Mouse (Mus musculus): Measurements from ENCODE around the gene Slc13a3. TPM values are rescaled to one million over a fixed set of nuclear protein-coding genes. Genes with fewer than 3 reads are reported as not detected.
"Not testable (repeated sequence)": the region's sequence is repeated elsewhere in the genome, so short reads cannot be mapped to it uniquely, and the experiment has no call there.

Slc13a3 gene
- polyA plus RNA-seq (2016; fragmentation: Nextera tagmentation; extraction: Ambion mirVana): 3.6 and 3.8 TPM in 2 replicates

DNA sequence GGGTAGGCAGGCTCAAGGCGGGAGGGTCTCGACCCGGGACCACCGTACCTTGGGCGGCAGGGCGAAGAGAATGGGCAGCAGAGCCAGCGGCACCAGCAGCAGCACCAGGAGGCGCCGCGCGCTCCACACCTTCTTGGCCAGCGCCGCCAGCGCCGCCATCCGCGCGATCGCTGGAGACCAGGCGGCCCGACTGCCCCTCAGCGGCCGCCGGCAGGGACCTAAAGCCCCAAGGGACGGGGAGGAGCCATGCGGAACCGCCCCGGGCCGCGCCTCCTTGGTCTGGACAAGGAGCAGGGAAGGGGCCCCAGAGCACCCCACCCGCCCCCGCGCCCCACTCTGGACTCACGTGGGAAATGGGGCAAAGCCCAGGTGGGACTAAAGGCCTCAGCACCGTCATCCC lies at the start of gene Slc13a3:
TSS of gene Slc13a3 (minus strand) at position 228 of the 400 bp plus-strand sequence.
- Histone ChIP-seq H3K9ac (no peak within 1 kb of the TSS), H3K36me3 (no peaks in the 10 kb centered on the region), H3K9me3 (replicated peaks) (no peaks in the 10 kb centered on the region), H3K4me2 (peak within 1 kb of the TSS; percentile 48), H3K4me1 (peaks cover 5% of the 10 kb centered on the region; the same call in 1 of the 2 replicates), H3K27me3 (replicated peaks) (peaks cover 48% of the 10 kb centered on the region), H3K27ac (no peak within 1 kb of the TSS), H3K4me3 (peak within 1 kb of the TSS; percentile 26)
- 3% methylated on average over 35 of the region's 35 CpGs for WGBS (ENCODE audit: insufficient replicate concordance)
- no peak for ATAC-seq

DNA sequence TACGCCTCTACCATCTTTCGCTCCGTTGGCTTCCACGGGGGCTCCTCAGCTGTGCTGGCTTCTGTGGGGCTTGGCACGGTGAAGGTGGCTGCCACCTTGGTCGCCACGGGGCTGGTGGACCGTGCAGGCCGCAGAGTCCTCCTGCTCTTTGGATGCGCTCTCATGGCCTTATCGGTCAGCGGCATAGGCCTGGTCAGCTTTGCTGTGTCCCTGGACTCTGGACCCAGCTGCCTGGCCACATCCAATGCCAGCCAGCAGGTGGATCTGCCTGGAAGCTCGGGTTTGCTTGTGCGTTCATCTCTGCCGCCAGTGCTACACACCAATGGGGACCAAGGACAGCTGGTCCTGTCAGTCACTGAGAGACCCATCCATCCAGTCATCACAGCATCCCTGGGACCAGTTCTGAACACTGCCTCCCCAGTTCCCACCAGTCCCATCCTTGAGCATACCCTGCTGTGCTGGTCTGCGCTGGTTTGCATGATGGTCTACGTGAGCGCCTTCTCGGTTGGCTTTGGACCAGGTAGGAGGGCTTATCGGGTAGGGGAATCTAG lies 42.2 kb upstream of the Slc13a3 start:
- no peak for ATAC-seq

DNA sequence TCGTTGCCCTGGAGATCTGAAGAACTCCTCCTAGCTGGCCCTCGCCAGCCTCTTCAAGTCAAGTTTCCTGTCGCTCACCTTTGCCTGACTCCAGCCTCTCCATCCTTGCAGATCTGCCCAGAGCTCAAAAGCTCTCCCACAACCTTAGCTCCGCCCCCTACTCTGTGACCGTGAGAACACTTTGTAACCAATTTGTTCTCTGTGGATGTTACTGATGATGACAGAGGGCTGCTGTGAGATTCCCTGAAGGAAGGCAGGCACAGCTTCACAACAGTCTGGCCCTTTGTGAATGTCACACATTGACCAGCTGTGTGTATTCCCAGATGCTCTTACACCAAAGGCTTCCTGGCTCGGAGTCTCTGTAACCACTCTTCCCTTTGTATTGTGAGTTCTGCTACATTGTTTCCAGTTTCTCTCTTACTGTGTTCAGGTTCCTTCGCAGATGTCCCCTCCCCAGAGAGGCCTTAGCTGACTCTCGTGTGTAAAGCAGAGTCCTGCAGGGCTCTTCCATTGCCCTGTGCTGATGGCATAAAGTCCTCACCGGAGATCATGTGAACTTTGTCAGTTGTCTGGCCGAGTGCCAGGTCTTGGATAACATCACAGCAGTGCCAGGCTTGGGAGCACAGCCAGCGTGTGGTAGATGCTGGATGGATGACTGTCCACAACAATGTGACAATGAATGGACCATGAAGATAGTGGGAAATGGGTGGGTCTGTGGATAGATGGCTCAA lies 40.0 kb upstream of the Slc13a3 start:
- H3K4me1 ChIP-seq: no peaks in the 10 kb centered on the region
- H3K36me3 ChIP-seq: no peaks in the 10 kb centered on the region
- no peak overlapping the region for H3K4me3 ChIP-seq
- no peaks in the 10 kb centered on the region for H3K9me3 ChIP-seq (replicated peaks)
- H3K27me3 ChIP-seq (replicated peaks): 0 out of 2 replicates have a peak, but pooled peaks cover 12% of the 10 kb centered on the region
- no peak overlapping the region for H3K27ac ChIP-seq
- ATAC-seq: no peak
- H3K9ac ChIP-seq: no peak overlapping the region
- 36% methylated on average over 11 of the region's 11 CpGs for WGBS (ENCODE audit: insufficient replicate concordance)
- no peak overlapping the region for H3K4me2 ChIP-seq

More for the DNA sequence above, 42.2 kb upstream of the Slc13a3 start:
- no peak overlapping the region for H3K27ac ChIP-seq
- H3K4me3 ChIP-seq: no peak overlapping the region
- no peaks in the 10 kb centered on the region for H3K36me3 ChIP-seq
- no peak overlapping the region for H3K4me2 ChIP-seq
- 0 out of 2 replicates have a peak, but pooled peaks cover 4% of the 10 kb centered on the region for H3K27me3 ChIP-seq (replicated peaks)
- H3K4me1 ChIP-seq: no peaks in the 10 kb centered on the region
- no peak overlapping the region for H3K9ac ChIP-seq
- WGBS (ENCODE audit: insufficient replicate concordance): 81% methylated on average over 20 of the region's 20 CpGs
- H3K9me3 ChIP-seq (replicated peaks): no peaks in the 10 kb centered on the region

DNA sequence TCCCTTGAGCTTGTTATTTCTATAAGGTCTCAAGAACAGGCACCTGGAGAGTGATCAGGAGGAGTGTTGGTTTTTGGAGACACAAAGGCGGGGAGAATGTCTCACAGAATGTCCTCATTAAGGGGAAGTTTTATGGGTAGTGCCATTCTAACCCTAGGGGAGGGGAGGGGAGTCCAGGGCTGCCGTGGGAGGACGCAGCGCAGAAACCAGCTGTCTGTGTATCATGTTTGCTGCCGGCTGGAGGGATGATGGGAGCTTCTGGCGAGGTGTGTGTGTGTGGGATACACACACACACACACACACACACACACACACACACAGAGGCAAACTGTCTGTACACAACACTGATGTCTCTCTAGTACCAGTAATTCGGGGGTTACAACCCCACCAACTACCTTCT lies 39.4 kb upstream of the Slc13a3 start:
- no peak overlapping the region for H3K4me3 ChIP-seq
- ATAC-seq: no peak
- H3K27me3 ChIP-seq (replicated peaks): 0 out of 2 replicates have a peak, but pooled peaks cover 12% of the 10 kb centered on the region
- no peaks in the 10 kb centered on the region for H3K9me3 ChIP-seq (replicated peaks)
- no peak overlapping the region for H3K9ac ChIP-seq
- no peak overlapping the region for H3K4me2 ChIP-seq
- no peaks in the 10 kb centered on the region for H3K4me1 ChIP-seq
- H3K27ac ChIP-seq: no peak overlapping the region
- H3K36me3 ChIP-seq: no peaks in the 10 kb centered on the region
- 52% methylated on average over 7 of the region's 7 CpGs for WGBS (ENCODE audit: insufficient replicate concordance)

DNA sequence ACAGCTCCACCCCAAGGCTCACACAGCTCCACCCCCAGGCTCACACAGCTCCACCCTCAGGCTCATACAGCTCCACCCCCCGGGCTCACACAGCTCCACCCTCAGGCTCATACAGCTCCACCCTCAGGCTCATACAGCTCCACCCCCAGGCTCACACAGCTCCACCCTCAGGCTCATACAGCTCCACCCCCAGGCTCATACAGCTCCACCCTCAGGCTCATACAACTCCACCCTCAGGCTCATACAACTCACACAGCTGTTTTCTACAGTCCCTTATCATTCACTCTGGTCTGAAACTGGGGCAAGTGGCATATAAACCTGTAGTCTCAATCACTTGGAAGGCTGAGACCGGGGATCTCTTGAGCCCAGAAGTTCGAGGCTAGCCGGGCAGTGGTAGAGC lies 38.5 kb upstream of the Slc13a3 start:
- not testable (repeated sequence) for H3K4me2 ChIP-seq
- WGBS (ENCODE audit: insufficient replicate concordance): 61% methylated on average over 4 of the region's 4 CpGs
- 0 out of 2 replicates have a peak, but pooled peaks cover 12% of the 10 kb centered on the region for H3K27me3 ChIP-seq (replicated peaks)

DNA sequence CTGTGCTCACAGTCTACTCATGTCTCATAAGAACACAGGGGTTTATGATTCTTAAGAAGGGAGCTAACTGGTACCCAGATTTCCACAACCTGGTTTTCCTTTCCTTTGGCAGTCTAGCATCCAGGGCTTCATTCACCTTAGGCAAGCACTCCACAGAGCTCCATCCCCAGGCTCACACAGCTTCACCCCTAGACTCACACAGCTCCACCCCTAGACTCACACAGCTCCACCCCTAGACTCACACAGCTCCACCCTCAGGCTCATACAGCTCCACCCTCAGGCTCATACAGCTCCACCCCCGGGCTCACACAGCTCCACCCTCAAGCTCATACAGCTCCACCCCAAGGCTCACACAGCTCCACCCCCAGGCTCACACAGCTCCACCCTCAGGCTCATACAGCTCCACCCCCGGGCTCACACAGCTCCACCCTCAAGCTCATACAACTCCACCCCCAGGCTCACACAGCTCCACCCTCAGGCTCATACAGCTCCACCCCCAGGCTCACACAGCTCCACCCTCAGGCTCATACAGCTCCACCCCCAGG lies 38.0 kb upstream of the Slc13a3 start:
- H3K4me3 ChIP-seq; H3K4me2 ChIP-seq; H3K36me3 ChIP-seq; H3K27ac ChIP-seq; H3K9me3 ChIP-seq (replicated peaks); H3K4me1 ChIP-seq; ATAC-seq; H3K9ac ChIP-seq: not testable (repeated sequence)
- WGBS (ENCODE audit: insufficient replicate concordance): 61% methylated on average over 2 of the region's 2 CpGs
- H3K27me3 ChIP-seq (replicated peaks): peaks cover 13% of the 10 kb centered on the region; the same call in 1 of the 2 replicates

More for the DNA sequence above, 38.5 kb upstream of the Slc13a3 start:
- not testable (repeated sequence) for H3K4me1 ChIP-seq; H3K4me3 ChIP-seq; H3K9ac ChIP-seq; H3K9me3 ChIP-seq (replicated peaks); H3K27ac ChIP-seq; H3K36me3 ChIP-seq; ATAC-seq

DNA sequence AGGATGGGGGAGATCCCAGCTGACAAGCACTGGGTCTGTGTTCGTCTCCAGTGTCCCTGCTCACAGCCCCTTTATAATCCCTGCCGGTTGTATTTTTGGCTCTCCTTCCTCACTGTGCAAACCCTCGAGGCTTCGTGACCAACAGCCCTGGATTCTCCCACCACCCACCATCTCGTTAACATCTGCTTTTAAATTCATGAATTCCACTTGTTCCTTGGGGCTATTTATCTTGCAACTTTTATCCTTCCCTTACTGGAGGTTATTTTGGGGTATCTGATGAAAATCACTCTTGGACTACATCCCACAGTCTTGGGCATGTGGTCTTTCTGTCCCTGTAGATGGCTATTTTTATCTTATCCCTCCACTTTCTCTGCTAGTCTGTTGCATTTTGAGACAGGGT lies 37.4 kb upstream of the Slc13a3 start:
- no peaks in the 10 kb centered on the region for H3K36me3 ChIP-seq
- no peak overlapping the region for H3K4me3 ChIP-seq
- peaks cover 19% of the 10 kb centered on the region for H3K27me3 ChIP-seq (replicated peaks)
- H3K27ac ChIP-seq: no peak overlapping the region
- no peak overlapping the region for H3K9ac ChIP-seq
- ATAC-seq: no peak
- no peaks in the 10 kb centered on the region for H3K9me3 ChIP-seq (replicated peaks)
- no peak overlapping the region for H3K4me2 ChIP-seq
- 69% methylated on average over 5 of the region's 5 CpGs for WGBS (ENCODE audit: insufficient replicate concordance)
- H3K4me1 ChIP-seq: no peaks in the 10 kb centered on the region

DNA sequence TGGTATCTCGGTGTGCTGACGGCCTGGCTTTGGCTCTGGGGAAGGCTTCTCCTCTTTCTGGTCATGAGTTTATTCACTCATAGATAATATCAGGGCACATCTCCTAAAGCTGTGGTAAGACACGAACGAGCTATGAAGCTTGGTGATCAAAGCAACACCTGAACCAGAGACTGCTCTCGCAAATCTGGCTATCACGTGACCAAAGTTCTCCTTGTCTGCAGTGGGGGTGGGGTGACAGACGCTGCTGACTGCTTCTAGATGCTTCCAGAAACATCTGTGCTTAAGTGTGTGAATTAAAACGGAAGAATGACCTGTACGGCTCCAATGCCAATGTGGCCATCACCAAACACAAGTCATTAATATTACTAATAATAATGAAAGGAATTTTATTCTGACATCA lies 36.7 kb upstream of the Slc13a3 start:
- WGBS (ENCODE audit: insufficient replicate concordance): 45% methylated on average over 9 of the region's 9 CpGs
- Histone ChIP-seq H3K36me3 (no peaks in the 10 kb centered on the region), H3K9me3 (replicated peaks) (no peaks in the 10 kb centered on the region), H3K9ac (no peak overlapping the region), H3K27ac (no peak overlapping the region), H3K4me3 (no peak overlapping the region), H3K4me2 (no peak overlapping the region), H3K4me1 (no peaks in the 10 kb centered on the region), H3K27me3 (replicated peaks) (peaks cover 25% of the 10 kb centered on the region)
- ATAC-seq: no peak

DNA sequence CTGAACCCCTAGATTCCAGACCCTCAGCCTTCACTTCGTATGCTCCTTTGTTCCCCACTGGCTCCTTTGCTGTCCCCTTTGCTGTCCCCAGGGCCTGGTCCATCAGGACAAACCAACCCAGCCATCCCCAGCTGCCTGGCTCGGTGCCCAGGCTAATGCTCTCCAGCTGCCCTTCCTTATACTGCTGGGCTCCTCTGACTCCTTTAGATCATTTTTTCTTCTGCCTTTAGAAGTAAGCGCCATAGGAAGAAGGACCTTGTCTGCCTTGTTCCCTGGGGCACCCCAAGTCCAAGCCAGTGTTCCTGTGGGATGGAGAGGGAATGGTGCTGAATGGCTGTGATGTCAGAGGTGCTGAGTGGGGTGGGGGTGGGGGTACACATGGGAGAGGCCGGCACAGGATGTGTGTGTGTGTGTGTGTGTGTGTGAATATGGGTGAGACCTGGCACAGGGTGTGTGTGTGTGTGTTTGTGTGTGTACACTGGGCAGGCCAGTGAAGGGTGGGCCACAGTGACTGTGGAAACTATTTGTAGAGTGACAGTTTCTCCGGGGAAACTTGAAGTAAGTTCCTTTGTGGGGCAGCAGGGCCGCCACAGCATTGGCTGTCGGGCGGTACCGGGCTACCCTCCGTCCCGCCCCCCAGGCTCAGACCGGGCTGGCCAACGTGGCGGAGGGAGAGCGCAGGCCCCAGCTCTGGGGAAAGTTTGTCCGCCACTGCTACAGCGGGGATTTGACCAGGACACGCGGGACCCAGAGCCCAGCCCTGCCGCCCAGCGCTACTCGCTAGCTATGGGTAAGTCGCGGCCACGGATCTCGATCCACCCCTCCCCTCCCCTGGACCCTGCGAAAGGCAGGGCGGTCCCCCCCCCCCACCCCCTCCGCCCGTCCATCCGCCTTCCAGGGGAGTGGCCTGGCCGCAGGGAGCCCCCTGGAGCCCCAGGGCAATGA lies 30.5 kb upstream of the Slc13a3 start, which contains the start of gene Slc2a10:
TSS of gene Slc2a10 (plus strand) at position 529 of the 945 bp plus-strand sequence.
- Histone ChIP-seq H3K4me2 (peak within 1 kb of the TSS; percentile 62), H3K9me3 (replicated peaks) (no peaks in the 10 kb centered on the region), H3K36me3 (no peaks in the 10 kb centered on the region), H3K4me1 (no peaks in the 10 kb centered on the region), H3K27me3 (replicated peaks) (peaks cover 50% of the 10 kb centered on the region), H3K27ac (no peak within 1 kb of the TSS), H3K9ac (peak within 1 kb of the TSS; percentile 27; the same call in 1 of the 2 replicates), H3K4me3 (peak within 1 kb of the TSS; percentile 44)
- 8% methylated on average over 26 of the region's 32 CpGs for WGBS (ENCODE audit: insufficient replicate concordance)
- peak; percentile 30; the same call in 1 of the 2 replicates for ATAC-seq

DNA sequence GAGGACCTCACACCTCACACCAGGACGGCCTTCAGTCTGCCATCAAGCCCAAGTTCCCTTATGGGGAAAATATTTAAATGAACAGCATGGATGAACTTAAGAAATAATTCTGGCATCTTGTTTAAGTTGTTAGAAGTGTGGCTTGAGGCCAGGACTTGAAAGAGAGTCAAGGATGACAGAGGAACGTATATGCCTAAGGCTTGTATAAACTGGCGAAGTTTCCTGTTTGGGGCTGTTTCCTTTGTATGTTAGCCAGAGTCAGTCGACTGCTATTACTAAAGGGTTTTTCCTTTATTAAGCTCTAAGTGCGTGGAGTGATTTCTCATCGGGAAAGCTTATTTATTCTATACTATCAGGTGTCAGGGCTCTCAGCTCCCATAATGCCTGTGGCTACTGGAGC lies 25.8 kb upstream of the Slc13a3 start:
- H3K9me3 ChIP-seq (replicated peaks): no peaks in the 10 kb centered on the region
- no peak for ATAC-seq
- no peak overlapping the region for H3K4me2 ChIP-seq
- no peak overlapping the region for H3K27ac ChIP-seq
- peaks cover 2% of the 10 kb centered on the region for H3K4me1 ChIP-seq
- WGBS (ENCODE audit: insufficient replicate concordance): 52% methylated on average over 6 of the region's 6 CpGs
- H3K9ac ChIP-seq: no peak overlapping the region
- peaks cover 39% of the 10 kb centered on the region for H3K27me3 ChIP-seq (replicated peaks)
- no peaks in the 10 kb centered on the region for H3K36me3 ChIP-seq
- no peak overlapping the region for H3K4me3 ChIP-seq

DNA sequence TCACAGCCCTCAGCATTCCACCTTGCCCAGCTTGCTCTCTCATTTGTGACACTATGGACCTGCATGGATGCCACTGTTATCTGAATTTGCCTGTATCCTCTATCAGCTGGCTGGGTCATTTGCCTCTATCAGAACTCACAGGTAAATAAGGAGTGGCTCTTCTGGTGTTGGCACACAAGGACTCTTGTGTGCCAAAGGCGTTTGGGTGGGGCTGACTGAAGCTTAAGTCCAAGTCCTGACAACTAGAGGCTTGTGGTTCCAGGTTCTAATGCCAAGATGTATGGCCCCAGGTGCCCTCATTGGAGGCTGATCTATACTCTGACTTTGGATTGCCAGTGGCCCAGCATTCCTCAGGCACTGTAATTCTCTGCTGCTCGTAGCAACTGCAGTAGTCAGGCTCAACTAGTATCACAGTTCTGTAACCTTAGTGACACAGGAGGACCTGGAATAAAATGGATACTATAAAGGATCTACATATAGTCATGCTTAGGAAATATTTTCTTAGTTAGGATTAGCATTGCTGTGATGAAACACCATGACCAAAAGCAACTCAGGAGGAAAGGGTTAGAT lies 24.8 kb upstream of the Slc13a3 start:
- no peak overlapping the region for H3K9ac ChIP-seq
- peaks cover 7% of the 10 kb centered on the region for H3K4me1 ChIP-seq
- no peak overlapping the region for H3K4me2 ChIP-seq
- WGBS (ENCODE audit: insufficient replicate concordance): 42% methylated on average over 2 of the region's 2 CpGs
- no peak for ATAC-seq
- no peak overlapping the region for H3K27ac ChIP-seq
- H3K4me3 ChIP-seq: no peak overlapping the region
- H3K9me3 ChIP-seq (replicated peaks): no peaks in the 10 kb centered on the region
- H3K36me3 ChIP-seq: no peaks in the 10 kb centered on the region
- peaks cover 28% of the 10 kb centered on the region for H3K27me3 ChIP-seq (replicated peaks)

Data from liver, embryonic 12.5 days (tissue).